Mouse (Mus musculus) right cerebral cortex, adult 18-20 months (tissue): Measurements from ENCODE around the gene Mip.
"Not testable (repeated sequence)": the region's sequence is repeated elsewhere in the genome, so short reads cannot be mapped to it uniquely, and the experiment has no call there.

Experiments
- DNase-seq: peaks from one replicate; pipeline ENCODE4 v3.0.0; 2022; ENCODE audit warnings: mixed read lengths

Gene Mip

GRCm38 (mm10) chr10:128225538-128225937 is at the start of gene Mip:
Gene Mip (plus strand): TSS chr10:128225838.
- DNase-seq: no peak

- DNase-seq: peak; percentile 81
Observed at GRCm38 (mm10) chr10:128175996-128176755, 49.5 kb upstream of the Mip start.

- DNase-seq: no peak
Observed at GRCm38 (mm10) chr10:128177316-128177715, 48.3 kb upstream of the Mip start.

- DNase-seq: no peak
Observed at GRCm38 (mm10) chr10:128179989-128180388, 45.6 kb upstream of the Mip start, which contains the start of gene Rbms2. Gene Rbms2 (minus strand): TSS chr10:128180297.

GRCm38 (mm10) chr10:128184296-128184695 is 41.3 kb upstream of the Mip start:
- DNase-seq: no peak

GRCm38 (mm10) chr10:128185277-128185940 is 40.2 kb upstream of the Mip start:
- no peak for DNase-seq

GRCm38 (mm10) chr10:128185959-128186358 is 39.7 kb upstream of the Mip start:
- DNase-seq: peak; percentile 58

GRCm38 (mm10) chr10:128187181-128187605 is 38.4 kb upstream of the Mip start:
- DNase-seq: no peak

- DNase-seq: peak; percentile 70
Observed at GRCm38 (mm10) chr10:128188242-128188877, 37.3 kb upstream of the Mip start.

GRCm38 (mm10) chr10:128191472-128191871 is 34.2 kb upstream of the Mip start:
- no peak for DNase-seq

- DNase-seq: not testable (repeated sequence)
Observed at GRCm38 (mm10) chr10:128192030-128192766, 33.4 kb upstream of the Mip start.

- DNase-seq: no peak
Observed at GRCm38 (mm10) chr10:128193113-128193512, 32.5 kb upstream of the Mip start.

GRCm38 (mm10) chr10:128194024-128194550 is 31.6 kb upstream of the Mip start, which contains the start of gene Gls2:
Gene Gls2 (plus strand): TSS chr10:128194457.
- DNase-seq: peak; percentile 99

GRCm38 (mm10) chr10:128194551-128195461 is 30.8 kb upstream of the Mip start:
- DNase-seq: peak; percentile 75

GRCm38 (mm10) chr10:128201856-128202255 is 23.8 kb upstream of the Mip start:
- DNase-seq: no peak

GRCm38 (mm10) chr10:128204941-128205340 is 20.7 kb upstream of the Mip start:
- DNase-seq: no peak

- DNase-seq: no peak
Observed at GRCm38 (mm10) chr10:128208326-128208725, 17.3 kb upstream of the Mip start.

- no peak for DNase-seq
Observed at GRCm38 (mm10) chr10:128209311-128210009, 16.2 kb upstream of the Mip start.

GRCm38 (mm10) chr10:128210131-128210530 is 15.5 kb upstream of the Mip start:
- DNase-seq: no peak

- no peak for DNase-seq
Observed at GRCm38 (mm10) chr10:128210954-128211353, 14.7 kb upstream of the Mip start.
